Mouse (Mus musculus) small intestine, adult 2 months (tissue): ENCODE measurements around the gene Dusp2.

ENCODE experiments used
- CTCF ChIP-seq: fragments of 200-500 bp; IDR thresholded peaks from 2 replicates; pipeline ENCODE4 v1.5.1; 2012; ENCODE audit warnings: low read depth, mild to moderate bottlenecking, control low read depth, inconsistent platforms, low read length, moderate library complexity, mixed read lengths; ENCODE audit not compliant: insufficient replicate concordance, insufficient read length; ENCODE audit errors: extremely low read depth
- POLR2A ChIP-seq: fragments of 200-500 bp; IDR thresholded peaks from 2 replicates; pipeline ENCODE4 v1.6.1; 2012; ENCODE audit warnings: low read depth, mild to moderate bottlenecking, control low read depth, inconsistent platforms, low read length, moderate library complexity

- no peak for TF ChIP-seq CTCF
- no peak for TF ChIP-seq POLR2A
Measured at GRCm38 (mm10) chr2:127379250-127379649, 43.3 kb downstream of the Dusp2 start.
